Mouse (Mus musculus) intestine, postnatal 0 days (tissue): ENCODE data around the gene 4930442H23Rik. TPM values are rescaled to one million over a fixed set of nuclear protein-coding genes. Genes with fewer than 3 reads are reported as not detected.
A peak's percentile ranks its signal among the peaks of the same experiment; 100 is the strongest.

Experiments
- ATAC-seq: fragments of 200-750 bp; cut with Nextera tagmentation; 2 replicates; pipeline ENCODE4 v1.8.0; 2017; ENCODE audit warnings: mild to moderate bottlenecking, moderate TSS enrichment, moderate library complexity
- H3K27ac ChIP-seq: fragments of 300-500 bp; sonication (generic); 2 replicates; pipeline ENCODE4 v1.5.1; 2014; ENCODE audit warnings: mild to moderate bottlenecking, low read depth, low read length, moderate library complexity
- H3K27me3 ChIP-seq: fragments of 300-500 bp; sonication (generic); replicated peaks from 2 replicates; pipeline ENCODE4 v1.6.1; 2014; ENCODE audit warnings: low read length, mixed read lengths; ENCODE audit not compliant: control insufficient read depth, insufficient read depth
- H3K36me3 ChIP-seq: fragments of 300-500 bp; sonication (generic); 2 replicates; pipeline ENCODE4 v1.6.1; 2014; ENCODE audit warnings: mild to moderate bottlenecking, moderate library complexity; ENCODE audit not compliant: control insufficient read depth, insufficient read depth
- H3K4me1 ChIP-seq: fragments of 300-500 bp; sonication (generic); replicated peaks from 2 replicates; pipeline ENCODE4 v1.6.1; 2014; ENCODE audit warnings: antibody characterized with exemption, low read length, mixed read lengths; ENCODE audit not compliant: control insufficient read depth, insufficient read depth
- H3K4me2 ChIP-seq: fragments of 300-500 bp; sonication (generic); replicated peaks from 2 replicates; pipeline ENCODE4 v1.6.1; 2014; ENCODE audit warnings: low read depth, mild to moderate bottlenecking, moderate library complexity
- H3K4me3 ChIP-seq: fragments of 300-500 bp; sonication (generic); 2 replicates; pipeline ENCODE4 v1.5.1; 2014; ENCODE audit warnings: low read depth, low read length
- H3K9ac ChIP-seq: fragments of 300-500 bp; sonication (generic); 2 replicates; pipeline ENCODE4 v1.6.1; 2014; ENCODE audit warnings: mild to moderate bottlenecking, low read depth, low read length
- H3K9me3 ChIP-seq: fragments of 300-500 bp; sonication (generic); 2 replicates; pipeline ENCODE4 v1.6.1; 2016; ENCODE audit warnings: mixed run types; ENCODE audit not compliant: control insufficient read depth
- CTCF ChIP-seq: sonication (generic); IDR thresholded peaks from 2 replicates; pipeline ENCODE4 v1.5.1; 2016; ENCODE audit warnings: low read depth, mild to moderate bottlenecking, control low read depth, antibody characterized with exemption, moderate library complexity
- WGBS: fragments of 180-500 bp; shearing (Covaris S2); extraction: QIAGEN DNeasy Blood & Tissue Kit; methylation state at CpG from one replicate; pipeline ENCODE4 v1.1.7; 2014; 5-methylcytosine and 5-hydroxymethylcytosine counted together
- polyA plus RNA-seq: library from polyadenylated mRNA; unstranded; fragments of >200 nt; fragmentation: Nextera tagmentation; extraction: Ambion mirVana; gene quantifications from 2 replicates; pipeline ENCODE4 v1.2.1, GENCODE M21; 2015

4930442H23Rik gene
- polyA plus RNA-seq, 1 experiment from 2014 or later: 0.12 TPM

GRCm38 (mm10) chr10:81216260-81216659 is 32.6 kb upstream of the 4930442H23Rik start:
- H3K36me3 ChIP-seq: no peaks in the 10 kb centered on the region
- no peak overlapping the region for H3K27ac ChIP-seq
- H3K9me3 ChIP-seq: no peaks in the 10 kb centered on the region
- 88% methylated on average over 6 of the region's 6 CpGs for WGBS
- H3K9ac ChIP-seq: no peak overlapping the region
- H3K4me3 ChIP-seq: no peak overlapping the region
- ATAC-seq: no peak
- H3K4me2 ChIP-seq: no peak overlapping the region
- TF ChIP-seq CTCF: no peak
- H3K27me3 ChIP-seq: no peaks in the 10 kb centered on the region
- H3K4me1 ChIP-seq: no peaks in the 10 kb centered on the region

- no peaks in the 10 kb centered on the region for H3K9me3 ChIP-seq
- H3K4me3 ChIP-seq: no peak overlapping the region
- ATAC-seq: no peak
- H3K36me3 ChIP-seq: no peaks in the 10 kb centered on the region
- no peak overlapping the region for H3K9ac ChIP-seq
- no peak overlapping the region for H3K27ac ChIP-seq
- TF ChIP-seq CTCF: peak; percentile 45; the same call in 1 of the 2 replicates
- no peaks in the 10 kb centered on the region for H3K4me1 ChIP-seq
- WGBS: 97% methylated on average over 5 of the region's 5 CpGs
- H3K27me3 ChIP-seq: no peaks in the 10 kb centered on the region
- no peak overlapping the region for H3K4me2 ChIP-seq
Observed at GRCm38 (mm10) chr10:81210154-81210553, 26.5 kb upstream of the 4930442H23Rik start.

- H3K4me3 ChIP-seq: no peak overlapping the region
- TF ChIP-seq CTCF: no peak
- WGBS: 61% methylated on average over 4 of the region's 4 CpGs
Observed at GRCm38 (mm10) chr10:81204137-81204536, 20.5 kb upstream of the 4930442H23Rik start.

GRCm38 (mm10) chr10:81202978-81203720 is 19.5 kb upstream of the 4930442H23Rik start:
- H3K36me3 ChIP-seq: no peaks in the 10 kb centered on the region
- 52% methylated on average over 8 of the region's 8 CpGs for WGBS
- H3K4me1 ChIP-seq: 0 out of 2 replicates have a peak, but pooled peaks cover 2% of the 10 kb centered on the region
- no peak overlapping the region for H3K4me3 ChIP-seq
- H3K4me2 ChIP-seq: no peak overlapping the region
- no peak for TF ChIP-seq CTCF
- peak overlapping the region; percentile 37 for H3K27ac ChIP-seq
- H3K27me3 ChIP-seq: no peaks in the 10 kb centered on the region
- no peak overlapping the region for H3K9ac ChIP-seq
- no peaks in the 10 kb centered on the region for H3K9me3 ChIP-seq
- peak; percentile 89 for ATAC-seq

More at GRCm38 (mm10) chr10:81204137-81204536, 20.5 kb upstream of the 4930442H23Rik start:
- Histone ChIP-seq H3K4me1 (0 out of 2 replicates have a peak, but pooled peaks cover 2% of the 10 kb centered on the region), H3K27ac (peak overlapping the region; percentile 37; the same call in 1 of the 2 replicates), H3K27me3 (no peaks in the 10 kb centered on the region), H3K9me3 (no peaks in the 10 kb centered on the region), H3K4me2 (no peak overlapping the region), H3K36me3 (no peaks in the 10 kb centered on the region), H3K9ac (no peak overlapping the region)
- no peak for ATAC-seq

GRCm38 (mm10) chr10:81201807-81202758 is 18.4 kb upstream of the 4930442H23Rik start, which contains the start of gene Nmrk2:
Gene Nmrk2, minus strand, starts transcription at chr10:81202051.
- no peak for ATAC-seq
- no peak for TF ChIP-seq CTCF
- 62% methylated on average over 13 of the region's 13 CpGs for WGBS
- Histone ChIP-seq H3K36me3 (no peaks in the 10 kb centered on the region), H3K9me3 (no peaks in the 10 kb centered on the region), H3K4me3 (no peak within 1 kb of the TSS), H3K4me1 (0 out of 2 replicates have a peak, but pooled peaks cover 2% of the 10 kb centered on the region), H3K4me2 (no peak within 1 kb of the TSS), H3K27me3 (no peaks in the 10 kb centered on the region), H3K9ac (no peak within 1 kb of the TSS), H3K27ac (no peak within 1 kb of the TSS)
